In the genomic region with DNA sequence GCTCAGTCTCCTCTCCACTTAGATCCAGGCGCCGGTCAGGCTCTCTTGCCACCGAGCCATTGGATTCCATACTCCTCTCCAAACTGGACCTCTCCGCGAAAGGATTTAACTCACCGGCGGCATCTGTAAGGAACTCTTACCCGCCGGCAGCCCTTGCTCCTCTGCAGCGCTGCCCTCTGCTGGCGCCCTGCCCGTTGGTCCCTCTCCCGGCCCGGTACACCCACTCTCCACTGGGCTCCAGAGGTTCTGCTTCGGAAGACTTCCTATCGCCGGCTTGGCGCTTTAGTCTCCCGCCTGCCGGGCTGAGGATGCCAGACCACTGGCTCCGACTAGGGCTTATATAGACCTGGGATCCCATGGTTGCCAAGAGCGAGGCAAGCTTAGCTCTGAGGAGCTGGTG, we compare ENCODE assay signal across 8 mouse cellular contexts. TPM values are rescaled to one million over a fixed set of nuclear protein-coding genes. Genes with fewer than 3 reads are reported as not detected.
DNase-seq lines count a peak whose midpoint lies in the region; ATAC-seq and TF ChIP-seq lines count a peak whose summit lies in the region.
"Had no signal": no experiment of that assay in that cellular context is flagged by ENCODE, and none has a peak within 500 bp of the region (broad histone marks: within the 10 kb centered on the region; RNA-seq: fewer than 3 reads in every experiment).

No protein-coding gene starts in this region.

- no peak for TF ChIP-seq POLR2A in spleen, adult 2 months (IDR thresholded peaks at IDR 0.05; ENCODE audit: low read depth, low read length)

- no peak overlapping the region for H3K4me3 ChIP-seq in spleen, adult 2 months (ENCODE audit: extremely low read depth, insufficient read depth, insufficient read length)
- H3K4me3 ChIP-seq in embryonic facial prominence, embryonic 10.5 days: peak overlapping the region; percentile 46
- H3K4me3 ChIP-seq in hindbrain, embryonic 11.5 days (ENCODE audit: low read depth, low read length): peak overlapping the region; percentile 29
- H3K4me3 ChIP-seq in liver, postnatal 0 days (ENCODE audit: low read depth, low read length): no peak overlapping the region

- peaks cover 47% of the 10 kb centered on the region for H3K27me3 ChIP-seq in spleen, adult 2 months (ENCODE audit: control insufficient read depth, insufficient read depth, low read length)
- H3K27me3 ChIP-seq in embryonic facial prominence, embryonic 10.5 days (replicated peaks; ENCODE audit: low read depth, poor library complexity, severe bottlenecking): peaks cover 100% of the 10 kb centered on the region
- H3K27me3 ChIP-seq in hindbrain, embryonic 11.5 days (ENCODE audit: control insufficient read depth, insufficient read depth, low read length): peaks cover 95% of the 10 kb centered on the region
- peaks cover 99% of the 10 kb centered on the region for H3K27me3 ChIP-seq in liver, postnatal 0 days (ENCODE audit: insufficient read depth, low read length)

- no peaks in the 10 kb centered on the region; the same call in 1 of the 2 replicates for H3K4me1 ChIP-seq in spleen, adult 2 months (ENCODE audit: control insufficient read depth, insufficient read depth, insufficient read length)
- peaks cover 72% of the 10 kb centered on the region for H3K4me1 ChIP-seq in embryonic facial prominence, embryonic 10.5 days
- H3K4me1 ChIP-seq in hindbrain, embryonic 11.5 days (replicated peaks; ENCODE audit: control insufficient read depth, insufficient read depth, low read length): peaks cover 49% of the 10 kb centered on the region
- H3K4me1 ChIP-seq in liver, postnatal 0 days (ENCODE audit: insufficient read depth): no peaks in the 10 kb centered on the region

- intact Hi-C loops in left cerebral cortex, postnatal 25 days (cut with DNase I): no loop called here

- TF ChIP-seq CTCF in spleen, adult 2 months (IDR thresholded peaks at IDR 0.05; ENCODE audit: extremely low read depth, insufficient read depth, insufficient read length, insufficient replicate concordance): 0 out of 2 replicates have a peak, but pooled peaks have one; percentile 19
- peak; percentile 35 for TF ChIP-seq CTCF in liver, postnatal 0 days (IDR thresholded peaks at IDR 0.05; ENCODE audit: low read depth)

- WGBS in spleen, adult 2 months: 3% methylated on average over 22 of the region's 22 CpGs
- WGBS in embryonic facial prominence, embryonic 10.5 days: under 1% methylated on average over 22 of the region's 22 CpGs
- under 1% methylated on average over 22 of the region's 22 CpGs for WGBS in hindbrain, embryonic 11.5 days
- 3% methylated on average over 22 of the region's 22 CpGs for WGBS in liver, postnatal 0 days (ENCODE audit: insufficient replicate concordance)

- DNase-seq in spleen, adult 2 months (ENCODE audit: low read depth in 1 of 2, low spot score in 2 of 2): peak in 1 of 2 experiments; percentile 11
- no peak for DNase-seq in spleen, adult 12 weeks (ENCODE audit: low spot score)
- DNase-seq in embryonic facial prominence, embryonic 10.5 days (ENCODE audit: low spot score): peak; percentile 78
- peak; percentile 73 for DNase-seq in hindbrain, embryonic 11.5 days (ENCODE audit: low spot score)
- DNase-seq in liver, postnatal 0 days: peak; percentile 49
- peak; percentile 58 for DNase-seq in retina, postnatal 1 day
- no peak for DNase-seq in left cerebral cortex, postnatal 25 days (ENCODE audit: low spot score in 2 of 2)

- H3K4me2 ChIP-seq in hindbrain, embryonic 11.5 days (replicated peaks; ENCODE audit: low read depth, low read length): peak overlapping the region; percentile 50
- no peak overlapping the region for H3K4me2 ChIP-seq in liver, postnatal 0 days (ENCODE audit: low read depth, low read length)

- no peak overlapping the region for H3K9ac ChIP-seq in hindbrain, embryonic 11.5 days (ENCODE audit: low read depth, low read length)
- H3K9ac ChIP-seq in liver, postnatal 0 days (replicated peaks): no peak overlapping the region

- H3K27ac ChIP-seq in spleen, adult 2 months (ENCODE audit: insufficient read depth, low read length): no peak overlapping the region
- H3K27ac ChIP-seq in embryonic facial prominence, embryonic 10.5 days (replicated peaks): 0 out of 2 replicates have a peak overlapping the region, but pooled peaks have one; percentile 10
- H3K27ac ChIP-seq in hindbrain, embryonic 11.5 days (ENCODE audit: low read depth, low read length): no peak overlapping the region
- H3K27ac ChIP-seq in liver, postnatal 0 days (ENCODE audit: low read depth): no peak overlapping the region

- no peak for ATAC-seq in hindbrain, embryonic 11.5 days (ENCODE audit: low FRiP score)
- ATAC-seq in liver, postnatal 0 days: no peak

- H3K9me3 ChIP-seq in embryonic facial prominence, embryonic 10.5 days: no peaks in the 10 kb centered on the region
- no peaks in the 10 kb centered on the region for H3K9me3 ChIP-seq in hindbrain, embryonic 11.5 days (ENCODE audit: control insufficient read depth, low read length)
- no peaks in the 10 kb centered on the region for H3K9me3 ChIP-seq in liver, postnatal 0 days (ENCODE audit: low read length)

- no peaks in the 10 kb centered on the region for H3K36me3 ChIP-seq in spleen, adult 2 months (ENCODE audit: control insufficient read depth, insufficient read depth, low read length)
- no peaks in the 10 kb centered on the region for H3K36me3 ChIP-seq in embryonic facial prominence, embryonic 10.5 days (replicated peaks)
- no peaks in the 10 kb centered on the region for H3K36me3 ChIP-seq in hindbrain, embryonic 11.5 days (ENCODE audit: control insufficient read depth, insufficient read depth, low read length)
- H3K36me3 ChIP-seq in liver, postnatal 0 days (replicated peaks; ENCODE audit: insufficient read depth, low read length): no peaks in the 10 kb centered on the region

- TF ChIP-seq EP300 in liver, postnatal 0 days (IDR thresholded peaks at IDR 0.05; ENCODE audit: low read depth): no peak

RNA-seq across cellular contexts. Expression of a gene that starts 2.0 kb away (rescaled TPM):
- polyA plus RNA-seq in spleen, adult 2 months (2012; rRNA removed): not detected in 2 replicates
- 6.9 and 7.2 TPM in 2 replicates for polyA plus RNA-seq in embryonic facial prominence, embryonic 10.5 days (2016; fragmentation: Nextera tagmentation; extraction: Ambion mirVana)
- 4.0 and 6.7 TPM in 2 replicates for polyA plus RNA-seq in hindbrain, embryonic 11.5 days (2014; fragmentation: Nextera tagmentation; extraction: Ambion mirVana)
- not detected in 2 replicates for polyA plus RNA-seq in liver, postnatal 0 days (2015; fragmentation: Nextera tagmentation; extraction: Ambion mirVana)
- under 1 TPM; 0.14 to 0.46 TPM for total RNA-seq in left cerebral cortex, postnatal 25 days (2021)
- polyA plus RNA-seq: stomach, embryonic 14.5 days had no signal

RNA-seq across cellular contexts. Expression of a gene that starts 32.7 kb away (rescaled TPM):
- 8.2 and 9.1 TPM in 2 replicates for polyA plus RNA-seq in spleen, adult 2 months (2012; rRNA removed)
- polyA plus RNA-seq in embryonic facial prominence, embryonic 10.5 days (2016; fragmentation: Nextera tagmentation; extraction: Ambion mirVana): 107 and 112 TPM in 2 replicates
- polyA plus RNA-seq in hindbrain, embryonic 11.5 days (2014; fragmentation: Nextera tagmentation; extraction: Ambion mirVana): 50.8 and 56.6 TPM in 2 replicates
- 14.2 and 14.6 TPM in 2 replicates for polyA plus RNA-seq in liver, postnatal 0 days (2015; fragmentation: Nextera tagmentation; extraction: Ambion mirVana)
- total RNA-seq in left cerebral cortex, postnatal 25 days (2021): 10 to 100 TPM; 22.0 to 22.5 TPM

RNA-seq across cellular contexts. Expression of a gene that starts 50.4 kb away (rescaled TPM):
- 43.4 and 49.7 TPM in 2 replicates for polyA plus RNA-seq in spleen, adult 2 months (2012; rRNA removed)
- 62.8 and 64.8 TPM in 2 replicates for polyA plus RNA-seq in embryonic facial prominence, embryonic 10.5 days (2016; fragmentation: Nextera tagmentation; extraction: Ambion mirVana)
- polyA plus RNA-seq in hindbrain, embryonic 11.5 days (2014; fragmentation: Nextera tagmentation; extraction: Ambion mirVana): 28.6 and 30.2 TPM in 2 replicates
- 4.1 and 4.5 TPM in 2 replicates for polyA plus RNA-seq in liver, postnatal 0 days (2015; fragmentation: Nextera tagmentation; extraction: Ambion mirVana)
- 10 to 100 TPM; 35.5 to 43.7 TPM for total RNA-seq in left cerebral cortex, postnatal 25 days (2021)

Comparison
In these comparisons a context has a peak if more than half of its experiments do, and no peak if none do; other contexts are left out.
1. DNase-seq: peak in embryonic facial prominence, embryonic 10.5 days (single experiment), hindbrain, embryonic 11.5 days (single experiment), liver, postnatal 0 days (single experiment) and retina, postnatal 1 day (single experiment); none in spleen, adult 12 weeks (single experiment) and left cerebral cortex, postnatal 25 days (0 of 2).
2. H3K4me3 ChIP-seq: peak in embryonic facial prominence, embryonic 10.5 days (single experiment) and hindbrain, embryonic 11.5 days (single experiment); none in spleen, adult 2 months (single experiment) and liver, postnatal 0 days (single experiment).